Mouse (Mus musculus) right cerebral cortex, postnatal 36 days (tissue): ENCODE measurements around the gene Gm3286.
"Not testable (repeated sequence)": the region's sequence is repeated elsewhere in the genome, so short reads cannot be mapped to it uniquely, and the experiment has no call there.

Experiments used
- DNase-seq, 2 experiments: peaks; one replicate each; pipeline ENCODE4 v3.0.0; 2022; ENCODE audit warnings: low spot score in 2 of 2, mixed read lengths in 1 of 2

The Gm3286 gene

GRCm38 (mm10) chr5:95510458-95510857 lies at the start of gene Gm3286:
Gene Gm3286 (plus strand): TSS chr5:95510758.
- not testable (repeated sequence) for DNase-seq
